Mouse (Mus musculus): ENCODE measurements around the gene Slc35b3. TPM values are rescaled to one million over a fixed set of nuclear protein-coding genes. Genes with fewer than 3 reads are reported as not detected.

Slc35b3 gene
- polyA plus RNA-seq (2012; rRNA removed): 10.1 and 10.2 TPM in 2 replicates

GRCm38 (mm10) chr13:38960063-38961050 lies at the start of gene Slc35b3:
Gene Slc35b3, minus strand, starts transcription at chr13:38960875.

